Mouse (Mus musculus) heart, embryonic 15.5 days (tissue): ENCODE data around the gene Ppp1r12b. TPM values are rescaled to one million over a fixed set of nuclear protein-coding genes. Genes with fewer than 3 reads are reported as not detected.

Experiments
- ATAC-seq: fragments of 200-750 bp; cut with Nextera tagmentation; replicated peaks from 2 replicates; pipeline ENCODE4 v1.8.0; 2017; ENCODE audit warnings: low read depth, moderate TSS enrichment; ENCODE audit not compliant: insufficient number of reproducible peaks, insufficient read depth, low FRiP score
- H3K27ac ChIP-seq: fragments of 300-500 bp; sonication (generic); 2 replicates; pipeline ENCODE4 v1.5.1; 2015; ENCODE audit warnings: mild to moderate bottlenecking, inconsistent platforms
- H3K27me3 ChIP-seq: fragments of 300-500 bp; sonication (generic); 2 replicates; pipeline ENCODE4 v1.6.1; 2015; ENCODE audit warnings: inconsistent platforms
- H3K36me3 ChIP-seq: fragments of 300-500 bp; sonication (generic); 2 replicates; pipeline ENCODE4 v1.6.1; 2015; ENCODE audit warnings: mild to moderate bottlenecking, inconsistent platforms
- H3K4me1 ChIP-seq: fragments of 300-500 bp; sonication (generic); replicated peaks from 2 replicates; pipeline ENCODE4 v1.6.1; 2015; ENCODE audit warnings: inconsistent platforms
- H3K4me2 ChIP-seq: fragments of 300-500 bp; sonication (generic); 2 replicates; pipeline ENCODE4 v1.6.1; 2015; ENCODE audit warnings: inconsistent platforms, mild to moderate bottlenecking, moderate library complexity
- H3K4me3 ChIP-seq: fragments of 300-500 bp; sonication (generic); 2 replicates; pipeline ENCODE4 v1.5.1; 2015; ENCODE audit warnings: mild to moderate bottlenecking, inconsistent platforms
- H3K9ac ChIP-seq: fragments of 300-500 bp; sonication (generic); 2 replicates; pipeline ENCODE4 v1.6.1; 2015; ENCODE audit warnings: mild to moderate bottlenecking, inconsistent platforms
- H3K9me3 ChIP-seq: fragments of 300-500 bp; sonication (generic); replicated peaks from 2 replicates; pipeline ENCODE4 v1.6.1; 2016; ENCODE audit warnings: inconsistent platforms
- WGBS: fragments of 180-500 bp; shearing (Covaris S2); methylation state at CpG from one replicate; pipeline ENCODE4 v1.1.7; 2015; ENCODE audit warnings: mixed read lengths; 5-methylcytosine and 5-hydroxymethylcytosine counted together
- polyA plus RNA-seq: library from polyadenylated mRNA; unstranded; fragments of >200 nt; fragmentation: Nextera tagmentation; extraction: Ambion mirVana; gene quantifications from 2 replicates; pipeline ENCODE4 v1.2.1, GENCODE M21; 2015

Ppp1r12b gene
- polyA plus RNA-seq, 1 experiment from 2014 or later = 26.0 TPM

GRCm38 (mm10) chr1:134745648-134746047 is 210.1 kb downstream of the Ppp1r12b start:
- H3K36me3 ChIP-seq = no peaks in the 10 kb centered on the region
- peaks cover 28% of the 10 kb centered on the region for H3K4me1 ChIP-seq
- no peak overlapping the region for H3K9ac ChIP-seq
- ATAC-seq = no peak
- WGBS = 40% methylated on average over 6 of the region's 6 CpGs
- H3K4me2 ChIP-seq = no peak overlapping the region
- H3K9me3 ChIP-seq = no peaks in the 10 kb centered on the region
- no peak overlapping the region for H3K4me3 ChIP-seq
- no peaks in the 10 kb centered on the region for H3K27me3 ChIP-seq
- no peak overlapping the region for H3K27ac ChIP-seq

- H3K4me3 ChIP-seq = no peak overlapping the region
- WGBS = 66% methylated on average over 7 of the region's 7 CpGs
- H3K4me2 ChIP-seq = no peak overlapping the region
- no peak overlapping the region for H3K27ac ChIP-seq
- ATAC-seq = no peak
- no peaks in the 10 kb centered on the region; the same call in 1 of the 2 replicates for H3K4me1 ChIP-seq
- H3K27me3 ChIP-seq = no peaks in the 10 kb centered on the region
- H3K36me3 ChIP-seq = no peaks in the 10 kb centered on the region
- H3K9me3 ChIP-seq = no peaks in the 10 kb centered on the region
- no peak overlapping the region for H3K9ac ChIP-seq
Measured at GRCm38 (mm10) chr1:134741946-134742661, 213.6 kb downstream of the Ppp1r12b start.

GRCm38 (mm10) chr1:134741433-134741832 is 214.3 kb downstream of the Ppp1r12b start:
- no peaks in the 10 kb centered on the region for H3K36me3 ChIP-seq
- H3K27me3 ChIP-seq = no peaks in the 10 kb centered on the region
- H3K4me1 ChIP-seq = no peaks in the 10 kb centered on the region
- H3K27ac ChIP-seq = no peak overlapping the region
- no peaks in the 10 kb centered on the region for H3K9me3 ChIP-seq
- H3K9ac ChIP-seq = no peak overlapping the region
- no peak overlapping the region for H3K4me2 ChIP-seq
- ATAC-seq = no peak
- 72% methylated on average over 6 of the region's 6 CpGs for WGBS
- H3K4me3 ChIP-seq = no peak overlapping the region

- ATAC-seq = no peak
- no peaks in the 10 kb centered on the region for H3K27me3 ChIP-seq
- H3K4me3 ChIP-seq = no peak overlapping the region
- H3K9me3 ChIP-seq = no peaks in the 10 kb centered on the region
- H3K4me2 ChIP-seq = no peak overlapping the region
- no peaks in the 10 kb centered on the region for H3K4me1 ChIP-seq
- WGBS = 62% methylated on average over 9 of the region's 9 CpGs
- no peak overlapping the region for H3K9ac ChIP-seq
- H3K36me3 ChIP-seq = no peaks in the 10 kb centered on the region
- no peak overlapping the region for H3K27ac ChIP-seq
Measured at GRCm38 (mm10) chr1:134737463-134737862, 218.3 kb downstream of the Ppp1r12b start.

GRCm38 (mm10) chr1:134733659-134734058 is 222.1 kb downstream of the Ppp1r12b start:
- no peak for ATAC-seq
- Histone ChIP-seq H3K4me3 (no peak overlapping the region), H3K27ac (no peak overlapping the region), H3K4me2 (no peak overlapping the region), H3K9ac (no peak overlapping the region), H3K27me3 (peaks cover 4% of the 10 kb centered on the region; the same call in 1 of the 2 replicates), H3K4me1 (no peaks in the 10 kb centered on the region), H3K9me3 (no peaks in the 10 kb centered on the region), H3K36me3 (no peaks in the 10 kb centered on the region)
- WGBS = 84% methylated on average over 5 of the region's 5 CpGs

GRCm38 (mm10) chr1:134727256-134727655 is 228.5 kb downstream of the Ppp1r12b start:
- no peak overlapping the region for H3K27ac ChIP-seq
- no peaks in the 10 kb centered on the region for H3K36me3 ChIP-seq
- WGBS = 51% methylated on average over 8 of the region's 8 CpGs
- no peaks in the 10 kb centered on the region for H3K4me1 ChIP-seq
- no peak overlapping the region for H3K4me2 ChIP-seq
- H3K27me3 ChIP-seq = peaks cover 4% of the 10 kb centered on the region; the same call in 1 of the 2 replicates
- no peak overlapping the region for H3K4me3 ChIP-seq
- no peak overlapping the region for H3K9ac ChIP-seq
- ATAC-seq = 0 out of 2 replicates have a peak, but pooled peaks have one; percentile 5
- no peaks in the 10 kb centered on the region for H3K9me3 ChIP-seq

- Histone ChIP-seq H3K9me3 (no peaks in the 10 kb centered on the region), H3K36me3 (no peaks in the 10 kb centered on the region), H3K9ac (no peak overlapping the region), H3K27me3 (peaks cover 7% of the 10 kb centered on the region; the same call in 1 of the 2 replicates), H3K4me3 (no peak overlapping the region), H3K27ac (no peak overlapping the region), H3K4me2 (no peak overlapping the region), H3K4me1 (no peaks in the 10 kb centered on the region)
- ATAC-seq = no peak
- WGBS = 96% methylated on average over 7 of the region's 7 CpGs
Measured at GRCm38 (mm10) chr1:134726480-134726879, 229.3 kb downstream of the Ppp1r12b start.

- peaks cover 8% of the 10 kb centered on the region; the same call in 1 of the 2 replicates for H3K27me3 ChIP-seq
- no peak overlapping the region for H3K9ac ChIP-seq
- ATAC-seq = no peak
- no peak overlapping the region for H3K4me2 ChIP-seq
- no peak overlapping the region for H3K27ac ChIP-seq
- no peaks in the 10 kb centered on the region for H3K4me1 ChIP-seq
- 42% methylated on average over 5 of the region's 5 CpGs for WGBS
- no peaks in the 10 kb centered on the region for H3K9me3 ChIP-seq
- H3K4me3 ChIP-seq = no peak overlapping the region
- H3K36me3 ChIP-seq = no peaks in the 10 kb centered on the region
Measured at GRCm38 (mm10) chr1:134725276-134725675, 230.5 kb downstream of the Ppp1r12b start.

- no peak overlapping the region for H3K4me3 ChIP-seq
- ATAC-seq = no peak
- no peaks in the 10 kb centered on the region for H3K9me3 ChIP-seq
- H3K9ac ChIP-seq = no peak overlapping the region
- 79% methylated on average over 7 of the region's 7 CpGs for WGBS
- 0 out of 2 replicates have a peak, but pooled peaks cover 8% of the 10 kb centered on the region for H3K4me1 ChIP-seq
- no peak overlapping the region for H3K27ac ChIP-seq
- H3K27me3 ChIP-seq = peaks cover 4% of the 10 kb centered on the region; the same call in 1 of the 2 replicates
- no peak overlapping the region for H3K4me2 ChIP-seq
- H3K36me3 ChIP-seq = no peaks in the 10 kb centered on the region
Measured at GRCm38 (mm10) chr1:134722891-134723290, 232.9 kb downstream of the Ppp1r12b start.

GRCm38 (mm10) chr1:134721486-134721885 is 234.3 kb downstream of the Ppp1r12b start:
- Histone ChIP-seq H3K36me3 (no peaks in the 10 kb centered on the region), H3K9ac (no peak overlapping the region), H3K4me1 (0 out of 2 replicates have a peak, but pooled peaks cover 8% of the 10 kb centered on the region), H3K4me3 (no peak overlapping the region), H3K9me3 (no peaks in the 10 kb centered on the region), H3K4me2 (no peak overlapping the region), H3K27me3 (peaks cover 4% of the 10 kb centered on the region; the same call in 1 of the 2 replicates), H3K27ac (no peak overlapping the region)
- ATAC-seq = no peak
- WGBS = 79% methylated on average over 5 of the region's 5 CpGs

- Histone ChIP-seq H3K4me2 (no peak overlapping the region), H3K36me3 (no peaks in the 10 kb centered on the region), H3K9me3 (no peaks in the 10 kb centered on the region), H3K27me3 (peaks cover 4% of the 10 kb centered on the region; the same call in 1 of the 2 replicates), H3K4me3 (no peak overlapping the region), H3K9ac (no peak overlapping the region), H3K4me1 (0 out of 2 replicates have a peak, but pooled peaks cover 8% of the 10 kb centered on the region), H3K27ac (no peak overlapping the region)
- 0 out of 2 replicates have a peak, but pooled peaks have one; percentile 38 for ATAC-seq
- 42% methylated on average over 12 of the region's 12 CpGs for WGBS
Measured at GRCm38 (mm10) chr1:134719718-134720304, 235.9 kb downstream of the Ppp1r12b start.
